Mouse (Mus musculus) CD4-positive helper T cell, adult 2 months (primary cell): ENCODE data around the gene Larp6.

Experiments
- DNase-seq: peaks from one replicate; pipeline ENCODE4 v3.0.0-alpha.2; 2012; ENCODE audit warnings: low read depth, missing footprints, low spot score

The Larp6 gene

GRCm38 (mm10) chr9:60715271-60715670, 2.5 kb downstream of the Larp6 start:
- no peak for DNase-seq

GRCm38 (mm10) chr9:60715828-60716227, 3.0 kb downstream of the Larp6 start:
- DNase-seq = no peak

GRCm38 (mm10) chr9:60718284-60718683, 5.5 kb downstream of the Larp6 start:
- peak; percentile 32 for DNase-seq

- no peak for DNase-seq
These were observed 6.9 kb downstream of the Larp6 start for GRCm38 (mm10) chr9:60719687-60720086.

GRCm38 (mm10) chr9:60724968-60725367, 12.2 kb downstream of the Larp6 start:
- no peak for DNase-seq

- DNase-seq = no peak
These were observed 21.5 kb downstream of the Larp6 start for GRCm38 (mm10) chr9:60734321-60734720.

GRCm38 (mm10) chr9:60739126-60739525, 26.3 kb downstream of the Larp6 start:
- no peak for DNase-seq

- DNase-seq = no peak
These were observed 28.6 kb downstream of the Larp6 start for GRCm38 (mm10) chr9:60741436-60741835.

GRCm38 (mm10) chr9:60742516-60742915, 29.7 kb downstream of the Larp6 start:
- no peak for DNase-seq

GRCm38 (mm10) chr9:60743180-60743900, 30.6 kb downstream of the Larp6 start:
- no peak for DNase-seq

- peak; percentile 21 for DNase-seq
These were observed 31.6 kb downstream of the Larp6 start for GRCm38 (mm10) chr9:60744171-60744969.

- DNase-seq = no peak
These were observed 32.2 kb downstream of the Larp6 start for GRCm38 (mm10) chr9:60744971-60745370.

GRCm38 (mm10) chr9:60746561-60746960, 33.8 kb downstream of the Larp6 start:
- DNase-seq = no peak

GRCm38 (mm10) chr9:60747672-60748071, 34.9 kb downstream of the Larp6 start:
- no peak for DNase-seq

- no peak for DNase-seq
These were observed 35.4 kb downstream of the Larp6 start for GRCm38 (mm10) chr9:60748191-60748590.

GRCm38 (mm10) chr9:60749105-60749504, 36.3 kb downstream of the Larp6 start:
- DNase-seq = no peak

- DNase-seq = no peak
These were observed 38.3 kb downstream of the Larp6 start for GRCm38 (mm10) chr9:60751098-60751497.

GRCm38 (mm10) chr9:60751971-60752370, 39.2 kb downstream of the Larp6 start:
- no peak for DNase-seq

GRCm38 (mm10) chr9:60752636-60753035, 39.8 kb downstream of the Larp6 start:
- no peak for DNase-seq

- peak; percentile 38 for DNase-seq
These were observed 43.5 kb downstream of the Larp6 start for GRCm38 (mm10) chr9:60756258-60756657.

GRCm38 (mm10) chr9:60756866-60757740, 44.3 kb downstream of the Larp6 start:
- DNase-seq = no peak

- DNase-seq = no peak
These were observed 45.0 kb downstream of the Larp6 start for GRCm38 (mm10) chr9:60757817-60758216.
